Mouse (Mus musculus): ENCODE data around the gene Nxf2. TPM values are rescaled to one million over a fixed set of nuclear protein-coding genes. Genes with fewer than 3 reads are reported as not detected.

Gene Nxf2
- polyA plus RNA-seq (2014; fragmentation: Nextera tagmentation; extraction: Ambion mirVana), result 0.52 and 1.2 TPM in 2 replicates

GRCm38 (mm10) chrX:134964546-134964945, at the start of gene Nxf2:
TSS of gene Nxf2 (minus strand) at chrX:134964754.
- H3K4me2 ChIP-seq, result peak within 1 kb of the TSS; percentile 55
- no peaks in the 10 kb centered on the region for H3K9me3 ChIP-seq (replicated peaks; ENCODE audit: control insufficient read depth, low read length)
- H3K27ac ChIP-seq (ENCODE audit: low read depth, low read length), result no peak within 1 kb of the TSS
- no peaks in the 10 kb centered on the region for H3K36me3 ChIP-seq (ENCODE audit: control insufficient read depth, insufficient read depth, low read length)
- 87% methylated on average over 19 of the region's 19 CpGs for WGBS (ENCODE audit: insufficient replicate concordance)
- H3K27me3 ChIP-seq (ENCODE audit: control insufficient read depth, insufficient read depth, low read length), result peaks cover 2% of the 10 kb centered on the region; the same call in 1 of the 2 replicates
- H3K4me3 ChIP-seq (ENCODE audit: low read depth, low read length), result peak within 1 kb of the TSS; percentile 25; the same call in 1 of the 2 replicates
- no peak for ATAC-seq (replicated peaks; ENCODE audit: insufficient number of reproducible peaks, low FRiP score, low TSS enrichment)
- H3K4me1 ChIP-seq (ENCODE audit: control insufficient read depth, insufficient read depth, low read length), result no peaks in the 10 kb centered on the region
- H3K9ac ChIP-seq (ENCODE audit: low read depth, low read length), result 0 out of 2 replicates have a peak within 1 kb of the TSS, but pooled peaks have one; percentile 34

GRCm38 (mm10) chrX:135011381-135011780, 46.8 kb upstream of the Nxf2 start:
- Histone ChIP-seq H3K27ac (ENCODE audit: low read depth, low read length) (no peak overlapping the region), H3K4me1 (ENCODE audit: control insufficient read depth, insufficient read depth, low read length) (no peaks in the 10 kb centered on the region), H3K4me2 (no peak overlapping the region), H3K4me3 (ENCODE audit: low read depth, low read length) (no peak overlapping the region), H3K27me3 (ENCODE audit: control insufficient read depth, insufficient read depth, low read length) (no peaks in the 10 kb centered on the region; the same call in 1 of the 2 replicates), H3K9ac (ENCODE audit: low read depth, low read length) (no peak overlapping the region), H3K9me3 (replicated peaks; ENCODE audit: control insufficient read depth, low read length) (no peaks in the 10 kb centered on the region), H3K36me3 (ENCODE audit: control insufficient read depth, insufficient read depth, low read length) (no peaks in the 10 kb centered on the region)
- ATAC-seq (replicated peaks; ENCODE audit: insufficient number of reproducible peaks, low FRiP score, low TSS enrichment), result no peak
- 52% methylated on average over 3 of the region's 3 CpGs for WGBS (ENCODE audit: insufficient replicate concordance)

GRCm38 (mm10) chrX:135009471-135009815, 44.9 kb upstream of the Nxf2 start:
- Histone ChIP-seq H3K4me1 (ENCODE audit: control insufficient read depth, insufficient read depth, low read length) (no peaks in the 10 kb centered on the region), H3K27me3 (ENCODE audit: control insufficient read depth, insufficient read depth, low read length) (no peaks in the 10 kb centered on the region; the same call in 1 of the 2 replicates), H3K36me3 (ENCODE audit: control insufficient read depth, insufficient read depth, low read length) (no peaks in the 10 kb centered on the region), H3K9me3 (replicated peaks; ENCODE audit: control insufficient read depth, low read length) (no peaks in the 10 kb centered on the region), H3K4me3 (ENCODE audit: low read depth, low read length) (peak overlapping the region; percentile 59), H3K27ac (ENCODE audit: low read depth, low read length) (peak overlapping the region; percentile 59), H3K9ac (ENCODE audit: low read depth, low read length) (peak overlapping the region; percentile 56; the same call in 1 of the 2 replicates), H3K4me2 (peak overlapping the region; percentile 54)
- no peak for ATAC-seq (replicated peaks; ENCODE audit: insufficient number of reproducible peaks, low FRiP score, low TSS enrichment)
- WGBS (ENCODE audit: insufficient replicate concordance), result 30% methylated on average over 6 of the region's 6 CpGs

GRCm38 (mm10) chrX:135008720-135009470, 44.3 kb upstream of the Nxf2 start, which contains the start of gene Zmat1:
TSS of gene Zmat1 (minus strand) at chrX:135009209.
- Histone ChIP-seq H3K9ac (ENCODE audit: low read depth, low read length) (peak within 1 kb of the TSS; percentile 88), H3K4me1 (ENCODE audit: control insufficient read depth, insufficient read depth, low read length) (no peaks in the 10 kb centered on the region), H3K4me2 (peak within 1 kb of the TSS; percentile 63), H3K9me3 (replicated peaks; ENCODE audit: control insufficient read depth, low read length) (no peaks in the 10 kb centered on the region), H3K4me3 (ENCODE audit: low read depth, low read length) (peak within 1 kb of the TSS; percentile 59), H3K27me3 (ENCODE audit: control insufficient read depth, insufficient read depth, low read length) (no peaks in the 10 kb centered on the region; the same call in 1 of the 2 replicates), H3K36me3 (ENCODE audit: control insufficient read depth, insufficient read depth, low read length) (no peaks in the 10 kb centered on the region), H3K27ac (ENCODE audit: low read depth, low read length) (peak within 1 kb of the TSS; percentile 92)
- WGBS (ENCODE audit: insufficient replicate concordance), result 19% methylated on average over 55 of the region's 65 CpGs
- peak; percentile 98 for ATAC-seq (replicated peaks; ENCODE audit: insufficient number of reproducible peaks, low FRiP score, low TSS enrichment)

GRCm38 (mm10) chrX:135008021-135008420, 43.5 kb upstream of the Nxf2 start:
- 41% methylated on average over 5 of the region's 5 CpGs for WGBS (ENCODE audit: insufficient replicate concordance)
- no peaks in the 10 kb centered on the region; the same call in 1 of the 2 replicates for H3K27me3 ChIP-seq (ENCODE audit: control insufficient read depth, insufficient read depth, low read length)
- H3K4me3 ChIP-seq (ENCODE audit: low read depth, low read length), result peak overlapping the region; percentile 59
- H3K4me2 ChIP-seq, result peak overlapping the region; percentile 63
- no peak for ATAC-seq (replicated peaks; ENCODE audit: insufficient number of reproducible peaks, low FRiP score, low TSS enrichment)
- 0 out of 2 replicates have a peak overlapping the region, but pooled peaks have one; percentile 46 for H3K9ac ChIP-seq (ENCODE audit: low read depth, low read length)
- H3K27ac ChIP-seq (ENCODE audit: low read depth, low read length), result no peak overlapping the region
- H3K36me3 ChIP-seq (ENCODE audit: control insufficient read depth, insufficient read depth, low read length), result no peaks in the 10 kb centered on the region
- H3K4me1 ChIP-seq (ENCODE audit: control insufficient read depth, insufficient read depth, low read length), result no peaks in the 10 kb centered on the region
- no peaks in the 10 kb centered on the region for H3K9me3 ChIP-seq (replicated peaks; ENCODE audit: control insufficient read depth, low read length)

- 0 out of 2 replicates have a peak overlapping the region, but pooled peaks have one; percentile 34 for H3K9ac ChIP-seq (ENCODE audit: low read depth, low read length)
- WGBS (ENCODE audit: insufficient replicate concordance), result 57% methylated on average over 31 of the region's 53 CpGs
Measured at GRCm38 (mm10) chrX:134963305-134964094, 1.1 kb downstream of the Nxf2 start.

GRCm38 (mm10) chrX:134930361-134930760, 34.2 kb downstream of the Nxf2 start:
- H3K27me3 ChIP-seq (ENCODE audit: control insufficient read depth, insufficient read depth, low read length), result no peaks in the 10 kb centered on the region
- no peak overlapping the region for H3K27ac ChIP-seq (ENCODE audit: low read depth, low read length)
- no peak for ATAC-seq (replicated peaks; ENCODE audit: insufficient number of reproducible peaks, low FRiP score, low TSS enrichment)
- no peaks in the 10 kb centered on the region for H3K9me3 ChIP-seq (replicated peaks; ENCODE audit: control insufficient read depth, low read length)
- H3K9ac ChIP-seq (ENCODE audit: low read depth, low read length), result no peak overlapping the region
- whole genome bisulfite sequencing (ENCODE audit: insufficient replicate concordance), result 33% methylated on average over 5 of the region's 5 CpGs
- H3K4me1 ChIP-seq (ENCODE audit: control insufficient read depth, insufficient read depth, low read length), result no peaks in the 10 kb centered on the region
- H3K36me3 ChIP-seq (ENCODE audit: control insufficient read depth, insufficient read depth, low read length), result no peaks in the 10 kb centered on the region
- no peak overlapping the region for H3K4me3 ChIP-seq (ENCODE audit: low read depth, low read length)
- H3K4me2 ChIP-seq, result no peak overlapping the region

More at GRCm38 (mm10) chrX:134963305-134964094, 1.1 kb downstream of the Nxf2 start:
- no peaks in the 10 kb centered on the region for H3K9me3 ChIP-seq (replicated peaks; ENCODE audit: control insufficient read depth, low read length)
- H3K27me3 ChIP-seq (ENCODE audit: control insufficient read depth, insufficient read depth, low read length), result no peaks in the 10 kb centered on the region
- ATAC-seq (replicated peaks; ENCODE audit: insufficient number of reproducible peaks, low FRiP score, low TSS enrichment), result peak; percentile 83
- peak overlapping the region; percentile 25; the same call in 1 of the 2 replicates for H3K4me3 ChIP-seq (ENCODE audit: low read depth, low read length)
- H3K4me1 ChIP-seq (ENCODE audit: control insufficient read depth, insufficient read depth, low read length), result no peaks in the 10 kb centered on the region
- H3K4me2 ChIP-seq, result peak overlapping the region; percentile 55
- no peak overlapping the region for H3K27ac ChIP-seq (ENCODE audit: low read depth, low read length)
- no peaks in the 10 kb centered on the region for H3K36me3 ChIP-seq (ENCODE audit: control insufficient read depth, insufficient read depth, low read length)

GRCm38 (mm10) chrX:134929927-134930326, 34.6 kb downstream of the Nxf2 start:
- WGBS (ENCODE audit: insufficient replicate concordance), result 68% methylated on average over 5 of the region's 5 CpGs
- Histone ChIP-seq H3K4me1 (ENCODE audit: control insufficient read depth, insufficient read depth, low read length) (no peaks in the 10 kb centered on the region), H3K36me3 (ENCODE audit: control insufficient read depth, insufficient read depth, low read length) (no peaks in the 10 kb centered on the region), H3K27me3 (ENCODE audit: control insufficient read depth, insufficient read depth, low read length) (no peaks in the 10 kb centered on the region), H3K4me3 (ENCODE audit: low read depth, low read length) (no peak overlapping the region), H3K9me3 (replicated peaks; ENCODE audit: control insufficient read depth, low read length) (no peaks in the 10 kb centered on the region), H3K9ac (ENCODE audit: low read depth, low read length) (no peak overlapping the region), H3K27ac (ENCODE audit: low read depth, low read length) (no peak overlapping the region), H3K4me2 (no peak overlapping the region)
- no peak for ATAC-seq (replicated peaks; ENCODE audit: insufficient number of reproducible peaks, low FRiP score, low TSS enrichment)

Measured in heart, embryonic 11.5 days (tissue).